ENCODE assay signal across 11 mouse cellular contexts in the genomic region with DNA sequence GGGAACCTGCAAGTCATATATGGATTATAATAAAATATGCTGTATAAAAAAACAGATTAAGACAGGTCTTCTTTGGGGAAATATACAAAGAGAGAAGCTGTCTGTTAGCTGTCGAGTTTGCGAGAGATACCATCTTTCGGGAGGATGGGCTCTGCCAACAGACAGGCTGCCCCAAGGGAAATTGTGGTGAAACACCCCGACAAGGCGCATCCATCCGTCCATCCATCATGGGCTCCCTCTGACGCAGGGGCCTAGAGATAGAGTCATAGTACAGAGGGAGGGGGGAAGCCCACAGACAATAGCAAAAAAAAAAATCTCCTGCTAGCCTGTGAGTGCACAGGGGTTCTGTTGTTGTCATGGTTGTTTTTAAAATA.
A peak's percentile ranks its signal among the peaks of the same experiment; 100 is the strongest.
DNase-seq lines count a peak whose midpoint lies in the region; ATAC-seq lines count a peak whose summit lies in the region.
"Had no signal": no experiment of that assay in that cellular context is flagged by ENCODE, and none has a peak within 500 bp of the region (broad histone marks: within the 10 kb centered on the region; RNA-seq: fewer than 3 reads in every experiment).

No protein-coding gene starts in this region.

- ATAC-seq in neural tube, embryonic 11.5 days (ENCODE audit: insufficient read depth, low FRiP score, low TSS enrichment), result no peak
- ATAC-seq in granulocyte monocyte progenitor cell, adult 5-6 weeks (replicated peaks; ENCODE audit: poor library complexity, severe bottlenecking), result peak; percentile 45
- peak; percentile 62 for ATAC-seq in midbrain, embryonic 13.5 days
- no peak for ATAC-seq in heart, embryonic 12.5 days (ENCODE audit: insufficient number of reproducible peaks, low FRiP score)
- ATAC-seq: intestine, embryonic 16.5 days had no signal

- H3K27me3 ChIP-seq in neural tube, embryonic 11.5 days (ENCODE audit: control insufficient read depth, insufficient read depth, low read length), result no peaks in the 10 kb centered on the region
- no peaks in the 10 kb centered on the region for H3K27me3 ChIP-seq in midbrain, embryonic 13.5 days
- no peaks in the 10 kb centered on the region for H3K27me3 ChIP-seq in heart, embryonic 12.5 days (replicated peaks)
- H3K27me3 ChIP-seq: CH12.LX had no signal

- no peak overlapping the region for H3K9ac ChIP-seq in neural tube, embryonic 11.5 days (ENCODE audit: low read length)
- no peak overlapping the region for H3K9ac ChIP-seq in midbrain, embryonic 13.5 days (replicated peaks)
- H3K9ac ChIP-seq in heart, embryonic 12.5 days, result no peak overlapping the region
- H3K9ac ChIP-seq: liver, embryonic 14.5 days had no signal

- WGBS in neural tube, embryonic 11.5 days, result 52% methylated on average over 7 of the region's 7 CpGs
- 34% methylated on average over 7 of the region's 7 CpGs for WGBS in midbrain, embryonic 13.5 days
- 51% methylated on average over 7 of the region's 7 CpGs for WGBS in heart, embryonic 12.5 days

- H3K4me1 ChIP-seq in neural tube, embryonic 11.5 days (ENCODE audit: control insufficient read depth, insufficient read depth, low read length), result peaks cover 7% of the 10 kb centered on the region; the same call in 1 of the 2 replicates
- H3K4me1 ChIP-seq in midbrain, embryonic 13.5 days (replicated peaks), result peaks cover 45% of the 10 kb centered on the region
- H3K4me1 ChIP-seq in heart, embryonic 12.5 days (replicated peaks), result peaks cover 33% of the 10 kb centered on the region

- H3K36me3 ChIP-seq in neural tube, embryonic 11.5 days (ENCODE audit: control insufficient read depth, insufficient read depth, low read length), result no peaks in the 10 kb centered on the region
- H3K36me3 ChIP-seq in midbrain, embryonic 13.5 days, result no peaks in the 10 kb centered on the region
- no peaks in the 10 kb centered on the region for H3K36me3 ChIP-seq in heart, embryonic 12.5 days

- H3K27ac ChIP-seq in neural tube, embryonic 11.5 days (ENCODE audit: low read depth, low read length), result peak overlapping the region; percentile 64; the same call in 1 of the 2 replicates
- peak overlapping the region; percentile 81 for H3K27ac ChIP-seq in midbrain, embryonic 13.5 days
- no peak overlapping the region for H3K27ac ChIP-seq in heart, embryonic 12.5 days (ENCODE audit: poor library complexity, severe bottlenecking)
- H3K27ac ChIP-seq: liver, embryonic 14.5 days; macrophage had no signal

- DNase-seq in neural tube, embryonic 11.5 days (ENCODE audit: low spot score), result peak; percentile 47
- DNase-seq in neural tube, embryonic 10.5 days (ENCODE audit: extremely low spot score, low spot score), result no peak
- no peak for DNase-seq in layer of hippocampus, postnatal 36 days
- DNase-seq in frontal cortex, postnatal 14 days (ENCODE audit: low spot score in 2 of 2), result no peak

- no peak overlapping the region for H3K4me3 ChIP-seq in neural tube, embryonic 11.5 days (ENCODE audit: low read depth, low read length)
- no peak overlapping the region for H3K4me3 ChIP-seq in midbrain, embryonic 13.5 days (replicated peaks)
- no peak overlapping the region for H3K4me3 ChIP-seq in heart, embryonic 12.5 days

- H3K4me2 ChIP-seq in neural tube, embryonic 11.5 days (ENCODE audit: low read depth), result no peak overlapping the region
- 0 out of 2 replicates have a peak overlapping the region, but pooled peaks have one; percentile 12 for H3K4me2 ChIP-seq in midbrain, embryonic 13.5 days (replicated peaks)
- H3K4me2 ChIP-seq in heart, embryonic 12.5 days, result no peak overlapping the region

- H3K9me3 ChIP-seq in neural tube, embryonic 11.5 days (ENCODE audit: control insufficient read depth, low read length), result no peaks in the 10 kb centered on the region
- H3K9me3 ChIP-seq in midbrain, embryonic 13.5 days, result no peaks in the 10 kb centered on the region
- H3K9me3 ChIP-seq in heart, embryonic 12.5 days (replicated peaks), result no peaks in the 10 kb centered on the region

Comparison
In these comparisons a context has a peak if more than half of its experiments do, and no peak if none do; other contexts are left out.
1. ATAC-seq: peak in granulocyte monocyte progenitor cell, adult 5-6 weeks (single experiment) and midbrain, embryonic 13.5 days (single experiment); none in neural tube, embryonic 11.5 days (single experiment) and heart, embryonic 12.5 days (single experiment).